Mouse (Mus musculus) heart, embryonic 13.5 days (tissue): ENCODE data around the gene Dtx2. TPM values are rescaled to one million over a fixed set of nuclear protein-coding genes. Genes with fewer than 3 reads are reported as not detected.

Experiments
- ATAC-seq: fragments of 200-750 bp; cut with Nextera tagmentation; 2 replicates; pipeline ENCODE4 v1.8.0; 2017; ENCODE audit warnings: moderate TSS enrichment; ENCODE audit not compliant: insufficient number of reproducible peaks, low FRiP score, low TSS enrichment; ENCODE audit errors: extremely low read depth
- H3K27ac ChIP-seq: fragments of 300-500 bp; sonication (generic); replicated peaks from 2 replicates; pipeline ENCODE4 v1.5.1; 2015; ENCODE audit warnings: moderate library complexity, mild to moderate bottlenecking, inconsistent platforms
- H3K27me3 ChIP-seq: fragments of 300-500 bp; sonication (generic); replicated peaks from 2 replicates; pipeline ENCODE4 v1.6.1; 2015; ENCODE audit warnings: mild to moderate bottlenecking, inconsistent platforms
- H3K36me3 ChIP-seq: fragments of 300-500 bp; sonication (generic); 2 replicates; pipeline ENCODE4 v1.6.1; 2015; ENCODE audit warnings: mild to moderate bottlenecking, inconsistent platforms
- H3K4me1 ChIP-seq: fragments of 300-500 bp; sonication (generic); 2 replicates; pipeline ENCODE4 v1.6.1; 2015; ENCODE audit warnings: inconsistent platforms
- H3K4me2 ChIP-seq: fragments of 300-500 bp; sonication (generic); 2 replicates; pipeline ENCODE4 v1.6.1; 2015; ENCODE audit warnings: inconsistent platforms, mild to moderate bottlenecking, moderate library complexity
- H3K4me3 ChIP-seq: fragments of 300-500 bp; sonication (generic); 2 replicates; pipeline ENCODE4 v1.5.1; 2015; ENCODE audit warnings: moderate library complexity, mild to moderate bottlenecking, inconsistent platforms
- H3K9ac ChIP-seq: fragments of 300-500 bp; sonication (generic); 2 replicates; pipeline ENCODE4 v1.6.1; 2015; ENCODE audit warnings: inconsistent platforms, mild to moderate bottlenecking, moderate library complexity
- H3K9me3 ChIP-seq: fragments of 300-500 bp; sonication (generic); 2 replicates; pipeline ENCODE4 v1.6.1; 2016; ENCODE audit warnings: inconsistent platforms
- WGBS: fragments of 180-500 bp; shearing (Covaris S2); methylation state at CpG from one replicate; pipeline ENCODE4 v1.1.7; 2015; ENCODE audit warnings: mixed read lengths; 5-methylcytosine and 5-hydroxymethylcytosine counted together
- polyA plus RNA-seq: library from polyadenylated mRNA; unstranded; fragments of >200 nt; fragmentation: Nextera tagmentation; extraction: Ambion mirVana; gene quantifications from 2 replicates; pipeline ENCODE4 v1.2.1, GENCODE M21; 2015

Gene Dtx2
- 23.0 and 23.9 TPM in 2 replicates for polyA plus RNA-seq

DNA sequence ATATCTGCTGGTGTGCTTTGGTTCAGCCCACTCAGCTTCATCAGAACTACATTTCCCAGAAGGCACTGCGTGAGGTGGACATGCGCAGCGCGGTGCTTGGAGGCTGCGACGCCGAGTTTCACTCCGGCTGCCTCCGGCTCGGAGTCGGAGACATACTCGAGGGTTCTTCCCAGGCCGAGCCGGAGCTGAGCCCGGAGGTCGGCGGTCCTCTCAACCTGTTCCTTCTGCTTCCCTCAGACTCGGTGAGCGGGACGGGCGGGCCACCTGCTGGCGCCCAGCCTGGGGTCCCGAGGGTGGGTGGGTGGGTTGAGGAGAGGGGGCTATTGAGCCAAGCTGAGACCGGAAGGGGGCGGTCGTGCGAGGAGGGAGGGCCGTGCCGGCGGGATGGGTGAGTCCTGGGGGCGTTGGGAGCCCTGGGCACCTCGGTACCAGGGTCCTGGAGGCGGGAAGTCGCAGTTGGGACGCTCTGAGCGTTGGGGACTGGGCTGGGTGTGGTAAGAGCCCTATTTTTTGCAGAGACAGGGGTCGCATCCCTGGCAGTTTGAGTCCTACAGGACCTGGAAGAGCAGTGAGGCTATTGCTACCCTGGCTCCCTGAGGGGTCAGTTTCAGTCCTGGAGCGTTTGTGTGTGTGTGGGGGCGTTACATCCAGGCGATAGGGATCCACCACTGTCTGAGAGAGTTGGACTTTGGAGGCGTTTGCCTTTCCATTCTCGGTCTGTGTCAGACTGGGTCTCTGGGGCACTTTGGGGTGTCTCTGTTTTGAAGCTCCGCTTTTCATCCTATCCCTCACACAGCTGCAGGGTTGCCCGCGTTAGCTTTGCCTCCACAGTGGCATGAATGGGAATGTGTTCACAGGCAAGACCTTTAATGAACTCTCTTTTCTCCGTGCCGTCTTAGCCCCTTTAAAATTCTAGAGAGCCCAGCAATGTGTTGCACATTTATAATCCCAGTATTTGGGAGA is at the start of gene Dtx2:
Gene Dtx2, plus strand, starts transcription at position 76 of the 963 bp plus-strand sequence.
- WGBS = 2% methylated on average over 46 of the region's 47 CpGs

DNA sequence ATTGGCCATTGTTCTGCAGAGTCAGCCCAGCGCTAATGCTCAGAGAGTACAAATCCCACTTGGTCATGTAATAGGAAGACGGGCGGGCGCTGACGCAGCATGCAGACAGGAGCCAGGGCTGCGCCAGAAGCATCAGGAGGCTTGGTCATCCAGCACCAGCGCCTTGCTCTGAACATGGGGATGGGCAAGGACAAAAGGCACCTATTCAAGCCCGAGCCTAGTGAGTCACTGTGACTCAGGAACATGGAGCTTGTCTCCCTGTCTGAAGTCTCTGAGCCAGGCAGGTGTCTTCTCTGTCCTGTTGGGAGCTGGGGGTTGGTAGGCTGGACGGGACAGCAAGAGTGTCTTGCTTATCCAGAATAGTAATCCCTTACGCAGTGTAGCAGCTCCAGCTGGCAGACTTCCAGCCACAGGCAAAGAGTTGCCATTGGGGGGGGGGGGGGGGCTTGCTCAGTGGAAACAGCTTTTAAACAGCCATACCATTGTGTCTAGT is 48.6 kb upstream of the Dtx2 start:
- Histone ChIP-seq H3K4me2 (peak overlapping the region; percentile 54), H3K4me3 (peak overlapping the region; percentile 11; the same call in 1 of the 2 replicates), H3K27me3 (no peaks in the 10 kb centered on the region), H3K9me3 (0 out of 2 replicates have a peak, but pooled peaks cover 3% of the 10 kb centered on the region), H3K4me1 (peaks cover 13% of the 10 kb centered on the region), H3K36me3 (no peaks in the 10 kb centered on the region), H3K27ac (peak overlapping the region; percentile 56), H3K9ac (peak overlapping the region; percentile 59)
- no peak; the same call in 1 of the 2 replicates for ATAC-seq
- 32% methylated on average over 10 of the region's 10 CpGs for WGBS

More for the DNA sequence above, at the start of gene Dtx2:
- peaks cover 13% of the 10 kb centered on the region for H3K4me1 ChIP-seq
- peak within 1 kb of the TSS; percentile 92 for H3K4me2 ChIP-seq
- peak within 1 kb of the TSS; percentile 84 for H3K4me3 ChIP-seq
- peak within 1 kb of the TSS; percentile 93 for H3K9ac ChIP-seq
- peak; percentile 79; the same call in 1 of the 2 replicates for ATAC-seq
- H3K36me3 ChIP-seq = peaks cover 40% of the 10 kb centered on the region
- no peaks in the 10 kb centered on the region for H3K9me3 ChIP-seq
- peak within 1 kb of the TSS; percentile 87 for H3K27ac ChIP-seq
- H3K27me3 ChIP-seq = no peaks in the 10 kb centered on the region

DNA sequence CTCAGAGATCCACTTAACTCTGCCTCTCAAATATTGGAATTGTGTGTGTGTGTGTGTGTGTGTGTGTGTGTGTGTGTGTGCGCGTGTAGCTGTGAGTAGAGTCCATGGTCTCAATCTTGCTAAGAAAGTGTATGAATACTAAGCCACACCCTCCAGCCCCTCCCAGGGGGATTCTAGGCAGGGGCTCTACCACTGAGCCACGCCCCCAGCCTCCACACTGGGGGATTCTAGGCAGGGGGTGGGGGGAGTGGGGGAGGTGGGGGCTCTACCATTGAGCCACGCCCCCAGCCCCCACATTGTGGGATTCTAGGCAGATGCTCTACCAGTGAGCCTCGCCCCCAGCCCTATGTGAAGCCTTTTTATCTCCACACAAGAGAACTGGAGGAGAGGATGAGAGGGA is 48.0 kb upstream of the Dtx2 start:
- H3K27me3 ChIP-seq = no peaks in the 10 kb centered on the region
- peak overlapping the region; percentile 54 for H3K4me2 ChIP-seq
- 74% methylated on average over 5 of the region's 5 CpGs for WGBS
- H3K9ac ChIP-seq = peak overlapping the region; percentile 59; the same call in 1 of the 2 replicates
- H3K4me1 ChIP-seq = peaks cover 13% of the 10 kb centered on the region
- H3K36me3 ChIP-seq = no peaks in the 10 kb centered on the region
- no peak overlapping the region for H3K4me3 ChIP-seq
- H3K27ac ChIP-seq = 0 out of 2 replicates have a peak overlapping the region, but pooled peaks have one; percentile 56
- ATAC-seq = no peak
- H3K9me3 ChIP-seq = 0 out of 2 replicates have a peak, but pooled peaks cover 3% of the 10 kb centered on the region

DNA sequence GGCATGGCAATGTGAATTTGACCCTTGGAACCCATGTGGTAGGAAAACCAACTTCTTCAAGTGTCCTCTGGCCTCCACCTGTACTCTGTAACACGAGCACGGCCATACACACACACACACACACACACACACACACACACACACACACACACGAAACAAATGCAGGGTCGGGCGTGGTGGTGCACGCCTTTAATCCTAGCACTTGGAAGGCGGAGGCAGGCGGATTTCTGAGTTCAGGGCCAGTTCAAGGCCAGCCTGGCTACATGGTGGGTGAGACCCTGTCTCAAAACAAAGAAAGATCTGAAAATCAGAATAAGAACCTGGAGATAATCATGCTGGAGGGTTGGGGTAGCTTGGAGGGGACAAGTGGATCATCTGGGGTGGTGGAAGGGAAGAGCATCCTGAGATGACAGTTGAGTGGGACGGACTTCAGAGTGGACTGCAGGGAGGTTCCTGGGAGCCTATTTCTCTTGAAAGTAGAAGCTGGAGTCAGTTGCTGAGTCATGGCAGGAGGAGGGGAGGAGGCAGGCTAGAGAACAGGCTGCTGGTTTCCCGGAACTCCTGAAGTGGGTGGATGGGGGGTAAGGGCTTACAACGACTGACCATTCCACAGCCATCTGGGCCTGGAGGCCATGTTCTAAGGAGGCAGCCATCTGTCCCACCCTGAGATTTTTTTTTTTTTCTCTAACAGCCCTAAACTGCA is 43.7 kb upstream of the Dtx2 start:
- H3K36me3 ChIP-seq = no peaks in the 10 kb centered on the region
- H3K27me3 ChIP-seq = no peaks in the 10 kb centered on the region
- peak; percentile 59 for ATAC-seq
- H3K4me2 ChIP-seq = 0 out of 2 replicates have a peak overlapping the region, but pooled peaks have one; percentile 1
- H3K9me3 ChIP-seq = no peaks in the 10 kb centered on the region
- no peak overlapping the region for H3K4me3 ChIP-seq
- H3K9ac ChIP-seq = no peak overlapping the region
- H3K4me1 ChIP-seq = peaks cover 8% of the 10 kb centered on the region
- 73% methylated on average over 9 of the region's 11 CpGs for WGBS
- H3K27ac ChIP-seq = peak overlapping the region; percentile 9; the same call in 1 of the 2 replicates

DNA sequence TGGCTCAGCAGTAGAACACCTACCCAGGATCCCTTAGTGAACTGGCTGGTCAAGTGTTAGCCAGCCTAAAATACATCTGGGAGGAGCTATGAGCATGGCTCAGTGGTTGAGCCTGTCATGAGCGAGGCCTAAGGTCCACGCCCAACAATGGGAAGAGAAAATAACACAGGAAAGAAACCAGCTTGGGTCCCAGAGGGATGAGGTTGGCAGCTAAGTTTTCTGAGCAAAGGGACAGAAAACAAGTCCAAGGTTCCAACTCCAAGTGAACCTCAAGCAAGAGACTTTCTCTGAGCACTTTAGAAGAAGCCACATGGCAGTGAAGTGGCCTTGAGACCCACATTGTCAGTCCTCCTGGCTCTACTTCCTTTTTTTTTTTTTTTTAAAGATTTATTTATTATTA is 42.9 kb upstream of the Dtx2 start:
- 0 out of 2 replicates have a peak overlapping the region, but pooled peaks have one; percentile 9 for H3K27ac ChIP-seq
- H3K9me3 ChIP-seq = no peaks in the 10 kb centered on the region
- no peak for ATAC-seq
- H3K27me3 ChIP-seq = no peaks in the 10 kb centered on the region
- H3K4me1 ChIP-seq = peaks cover under 1% of the 10 kb centered on the region; the same call in 1 of the 2 replicates
- no peak overlapping the region for H3K9ac ChIP-seq
- no peak overlapping the region for H3K4me2 ChIP-seq
- H3K4me3 ChIP-seq = no peak overlapping the region
- WGBS = 87% methylated on average over 2 of the region's 2 CpGs
- H3K36me3 ChIP-seq = no peaks in the 10 kb centered on the region

DNA sequence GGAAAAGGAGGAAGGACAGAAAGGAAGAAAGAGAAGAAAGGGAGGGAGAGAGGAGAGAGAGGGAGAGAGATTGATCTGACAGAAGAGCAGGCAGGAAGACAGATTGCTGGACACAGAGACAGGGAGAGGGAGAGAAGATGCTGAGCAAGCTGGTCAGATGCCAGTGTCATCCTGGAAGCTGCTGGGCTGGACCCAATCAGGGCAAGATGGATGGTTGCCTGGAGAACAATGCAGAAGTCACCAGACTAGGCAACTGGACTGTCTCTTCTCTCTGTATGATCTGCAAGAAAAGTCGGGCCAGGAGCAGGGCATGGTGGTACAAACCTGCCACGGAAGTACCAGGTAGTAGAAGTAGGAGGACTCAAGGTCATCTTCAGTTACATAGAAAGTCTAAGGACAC is 41.8 kb upstream of the Dtx2 start:
- H3K4me1 ChIP-seq = peaks cover 5% of the 10 kb centered on the region
- no peak overlapping the region for H3K4me2 ChIP-seq
- WGBS = 91% methylated on average over 2 of the region's 2 CpGs
- no peaks in the 10 kb centered on the region for H3K9me3 ChIP-seq
- H3K27me3 ChIP-seq = no peaks in the 10 kb centered on the region
- no peak overlapping the region for H3K4me3 ChIP-seq
- no peak overlapping the region for H3K27ac ChIP-seq
- no peak overlapping the region for H3K9ac ChIP-seq
- no peak for ATAC-seq
- H3K36me3 ChIP-seq = no peaks in the 10 kb centered on the region

DNA sequence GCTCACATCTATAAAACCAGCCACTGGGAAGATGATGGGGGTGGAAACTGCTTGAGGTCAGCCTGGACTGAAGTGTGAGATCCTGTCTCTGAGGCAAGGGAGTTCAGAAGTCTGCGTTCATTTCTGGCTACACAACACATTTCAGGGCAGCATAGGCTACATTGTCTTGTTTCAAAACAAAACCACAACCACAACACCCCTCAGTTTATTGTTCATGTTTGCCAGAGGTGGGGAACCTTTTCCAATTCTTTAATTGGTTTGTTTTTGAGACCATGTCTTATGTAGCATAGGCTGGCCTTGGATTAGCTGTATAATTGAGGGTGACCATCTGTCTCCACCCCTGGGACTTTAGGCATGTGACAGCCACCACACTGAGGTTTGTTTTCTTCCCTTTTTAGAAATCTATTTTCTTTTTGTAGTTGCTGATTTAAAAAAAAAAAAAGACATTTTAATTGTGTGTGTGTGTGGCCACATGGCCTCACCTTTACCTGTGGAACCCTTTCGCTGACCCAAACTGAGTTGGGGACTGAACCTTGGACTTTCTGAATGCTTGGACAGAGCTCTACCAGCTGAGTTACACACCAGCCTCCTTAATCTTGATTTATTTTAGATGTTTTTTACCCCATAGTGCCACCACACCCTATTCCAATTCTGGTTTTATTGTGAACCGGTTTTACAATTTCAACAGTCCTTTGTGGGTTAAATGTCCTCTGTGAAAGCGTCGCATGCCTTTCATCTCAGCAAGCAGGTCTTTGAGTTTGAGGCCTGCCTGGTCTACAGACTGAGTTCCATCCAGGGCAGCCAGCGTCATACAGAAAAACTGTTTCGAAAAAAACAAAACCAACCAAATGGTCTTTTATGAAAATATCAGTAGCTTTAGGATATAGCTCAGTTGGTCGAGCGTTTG is 38.0 kb upstream of the Dtx2 start:
- Histone ChIP-seq H3K36me3 (no peaks in the 10 kb centered on the region), H3K9me3 (no peaks in the 10 kb centered on the region), H3K27ac (peak overlapping the region; percentile 95), H3K4me3 (no peak overlapping the region), H3K4me1 (peaks cover 22% of the 10 kb centered on the region), H3K4me2 (peak overlapping the region; percentile 70), H3K27me3 (no peaks in the 10 kb centered on the region), H3K9ac (peak overlapping the region; percentile 74)
- no peak for ATAC-seq
- 85% methylated on average over 9 of the region's 9 CpGs for WGBS

DNA sequence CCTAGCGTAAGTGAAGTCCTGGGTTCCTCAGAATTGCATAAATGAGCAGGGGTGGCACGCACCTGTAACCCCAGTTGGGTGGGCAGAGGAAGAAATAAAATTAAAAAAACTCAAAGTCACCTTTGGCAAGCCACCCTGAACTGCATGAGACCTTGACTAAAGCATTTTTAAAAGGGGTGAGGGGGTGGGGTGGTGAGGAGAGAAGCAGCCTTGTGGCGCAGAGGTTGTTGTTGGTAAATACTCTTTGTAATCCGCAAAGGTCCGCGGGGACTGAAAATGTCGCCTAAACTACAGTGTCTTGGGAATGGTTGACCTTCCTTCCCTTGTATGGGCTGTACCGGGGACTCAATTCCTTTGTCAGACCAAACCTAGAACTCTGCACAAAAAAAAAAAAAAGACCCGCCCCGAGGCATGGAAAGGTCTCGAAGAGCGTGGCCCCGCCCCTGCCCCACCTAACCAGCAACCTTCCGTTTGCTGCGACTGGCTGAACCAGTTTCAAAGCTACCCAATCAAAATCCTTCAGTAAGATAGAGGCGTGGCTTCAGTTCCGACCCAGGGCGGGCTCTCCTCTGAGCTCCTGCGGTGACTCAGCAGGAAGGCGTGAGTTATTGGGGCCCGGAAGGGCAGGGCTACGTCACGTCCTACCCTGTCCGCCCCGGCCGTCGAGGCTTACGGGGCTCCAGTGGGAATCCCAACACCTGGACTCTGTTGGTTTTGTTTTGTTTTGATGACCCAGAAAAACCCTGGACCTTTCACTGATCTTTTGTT is 37.2 kb upstream of the Dtx2 start:
- Histone ChIP-seq H3K36me3 (no peaks in the 10 kb centered on the region), H3K27me3 (no peaks in the 10 kb centered on the region), H3K4me2 (peak overlapping the region; percentile 70), H3K4me1 (peaks cover 27% of the 10 kb centered on the region), H3K4me3 (peak overlapping the region; percentile 47), H3K9ac (peak overlapping the region; percentile 74), H3K27ac (peak overlapping the region; percentile 95), H3K9me3 (no peaks in the 10 kb centered on the region)
- peak; percentile 87 for ATAC-seq
- 9% methylated on average over 28 of the region's 28 CpGs for WGBS

DNA sequence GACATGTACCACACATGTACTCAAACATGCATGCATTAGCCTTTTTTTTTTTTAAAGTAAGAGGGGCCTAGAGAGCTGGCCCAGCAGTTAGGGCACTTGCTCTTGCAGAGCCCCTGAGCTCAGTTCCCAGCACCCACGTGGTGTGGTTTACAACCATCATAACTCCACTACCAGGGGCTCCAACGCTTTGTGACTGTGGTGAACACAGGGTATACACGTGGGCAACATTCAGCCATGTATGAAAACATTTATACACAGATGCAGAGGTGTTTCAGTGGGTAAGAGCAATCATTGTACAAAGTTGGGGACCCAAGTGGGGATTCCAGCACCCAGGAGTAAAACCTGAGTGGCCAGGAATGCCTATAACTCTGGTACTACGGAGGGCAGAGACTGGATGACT is 36.2 kb upstream of the Dtx2 start:
- Histone ChIP-seq H3K4me1 (peaks cover 30% of the 10 kb centered on the region), H3K27me3 (no peaks in the 10 kb centered on the region), H3K4me2 (peak overlapping the region; percentile 70), H3K36me3 (no peaks in the 10 kb centered on the region), H3K9me3 (no peaks in the 10 kb centered on the region), H3K4me3 (0 out of 2 replicates have a peak overlapping the region, but pooled peaks have one; percentile 47), H3K27ac (peak overlapping the region; percentile 95), H3K9ac (no peak overlapping the region; the same call in 1 of the 2 replicates)
- no peak for ATAC-seq
- 91% methylated on average over 4 of the region's 4 CpGs for WGBS

DNA sequence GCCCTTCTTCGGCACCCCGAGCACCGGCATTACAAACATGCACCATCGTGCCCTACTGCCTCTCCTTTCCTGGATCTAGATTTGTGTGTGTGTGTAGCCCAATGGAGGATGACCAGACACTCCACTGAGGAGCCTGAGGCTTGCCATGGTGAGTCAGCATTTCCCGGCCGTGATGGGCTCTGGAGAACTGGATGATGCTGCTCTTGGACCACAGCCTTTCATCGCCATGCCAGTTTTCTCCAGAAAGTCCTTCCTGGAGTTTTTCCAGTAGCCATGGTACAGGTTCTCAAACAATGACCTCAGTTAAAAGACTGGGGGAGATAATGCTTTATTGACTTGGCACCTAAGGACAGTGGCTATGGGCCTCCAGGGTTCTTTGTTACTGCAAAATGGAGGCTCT is 34.7 kb upstream of the Dtx2 start:
- Histone ChIP-seq H3K27me3 (peaks cover 4% of the 10 kb centered on the region; the same call in 1 of the 2 replicates), H3K9me3 (no peaks in the 10 kb centered on the region), H3K4me1 (peaks cover 31% of the 10 kb centered on the region), H3K36me3 (no peaks in the 10 kb centered on the region), H3K9ac (no peak overlapping the region), H3K27ac (0 out of 2 replicates have a peak overlapping the region, but pooled peaks have one; percentile 20), H3K4me3 (no peak overlapping the region), H3K4me2 (no peak overlapping the region)
- 87% methylated on average over 7 of the region's 7 CpGs for WGBS
- ATAC-seq = no peak
